Mouse (Mus musculus) C2C12 (cell line): ENCODE results near the gene Eif3c. TPM values are rescaled to one million over a fixed set of nuclear protein-coding genes. Genes with fewer than 3 reads are reported as not detected.

ENCODE experiments used
- H3K27me3 ChIP-seq: one replicate; pipeline ENCODE4 v1.6.1; 2011; ENCODE audit not compliant: control insufficient read depth, insufficient read depth, insufficient read length
- H3K36me3 ChIP-seq: one replicate; pipeline ENCODE4 v1.6.1; 2011; ENCODE audit not compliant: control insufficient read depth, insufficient read depth
- H3K4me3 ChIP-seq: one replicate; pipeline ENCODE4 v1.5.1; 2011; ENCODE audit warnings: mild to moderate bottlenecking, control low read depth; ENCODE audit not compliant: poor library complexity, insufficient read depth, severe bottlenecking
- H3K79me2 ChIP-seq: one replicate; pipeline ENCODE4 v1.6.1; 2011; ENCODE audit not compliant: control insufficient read depth, insufficient read depth
- H3K79me3 ChIP-seq: one replicate; pipeline ENCODE4 v1.6.1; 2011; ENCODE audit warnings: low read depth, control low read depth
- H3ac ChIP-seq: one replicate; pipeline ENCODE3; 2011; ENCODE audit warnings: low read depth; ENCODE audit not compliant: control insufficient read depth, insufficient read length
- CEBPB ChIP-seq: IDR thresholded peaks from one replicate; pipeline ENCODE4 v1.6.1; 2011; ENCODE audit warnings: low read depth, mild to moderate bottlenecking, control low read depth, moderate library complexity
- CTCF ChIP-seq: IDR thresholded peaks from one replicate; pipeline ENCODE4 v1.5.1; 2011; ENCODE audit not compliant: control insufficient read depth, insufficient read depth, insufficient read length
- FOSL1 ChIP-seq: IDR thresholded peaks from one replicate; pipeline ENCODE4 v1.8.0; 2011; ENCODE audit warnings: mild to moderate bottlenecking, low read length; ENCODE audit not compliant: poor library complexity, insufficient read depth, severe bottlenecking
- MAX ChIP-seq: IDR thresholded peaks from one replicate; pipeline ENCODE4 v1.6.1; 2011; ENCODE audit warnings: mild to moderate bottlenecking, control low read depth
- MYOD1 ChIP-seq: IDR thresholded peaks from one replicate; pipeline ENCODE4 v1.6.1; 2011; ENCODE audit warnings: low read depth; ENCODE audit not compliant: control insufficient read depth, insufficient read length
- MYOG ChIP-seq: IDR thresholded peaks from one replicate; pipeline ENCODE4 v1.6.1; 2011; ENCODE audit not compliant: control insufficient read depth, insufficient read length; ENCODE audit errors: extremely low read depth
- USF1 ChIP-seq: IDR thresholded peaks from one replicate; pipeline ENCODE4 v1.6.1; 2011; ENCODE audit warnings: low read depth, mild to moderate bottlenecking, control low read depth, moderate library complexity
- polyA plus RNA-seq: library from polyadenylated mRNA; unstranded; fragments of >200 nt; fragmentation: generic; extraction: Trizol; gene quantifications from one replicate; pipeline ENCODE4 v1.2.1, GENCODE M21; 2012; ENCODE audit warnings: missing spikeins

Eif3c gene
- polyA plus RNA-seq, 1 experiment = 228 TPM

GRCm38 (mm10) chr7:126601896-126602295 lies 35.7 kb upstream of the Eif3c start:
- H3K36me3 ChIP-seq = no peaks in the 10 kb centered on the region
- H3K4me3 ChIP-seq = no peak overlapping the region
- H3K79me3 ChIP-seq = no peaks in the 10 kb centered on the region
- no peaks in the 10 kb centered on the region for H3K27me3 ChIP-seq
- H3ac ChIP-seq = no peak overlapping the region
- TF ChIP-seq CTCF (no peak), MYOD1 (no peak), CEBPB (no peak), MYOG (no peak), USF1 (no peak), MAX (no peak), FOSL1 (no peak)
- no peaks in the 10 kb centered on the region for H3K79me2 ChIP-seq

DNA sequence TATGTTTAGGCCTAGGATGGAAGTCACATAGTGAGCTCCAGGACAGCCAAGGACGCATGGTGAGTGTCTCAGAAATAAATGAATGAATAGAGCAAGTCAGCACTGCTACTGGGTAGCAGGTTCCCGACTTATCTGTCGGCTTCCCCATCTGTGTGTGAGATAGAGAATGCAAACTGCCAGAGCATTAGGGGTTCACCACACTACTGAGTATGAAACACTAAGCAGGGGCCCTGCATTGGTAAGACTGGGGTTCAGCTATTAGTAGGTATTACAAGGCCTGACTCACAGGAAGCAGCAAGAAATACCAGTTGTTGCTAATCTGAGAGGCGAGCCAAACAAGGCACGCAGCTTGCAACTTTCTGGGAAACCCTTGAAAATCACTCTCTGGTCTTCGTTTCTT lies 32.7 kb upstream of the Eif3c start:
- Histone ChIP-seq H3ac (no peak overlapping the region), H3K27me3 (peaks cover 7% of the 10 kb centered on the region), H3K79me2 (no peaks in the 10 kb centered on the region), H3K36me3 (no peaks in the 10 kb centered on the region), H3K4me3 (no peak overlapping the region), H3K79me3 (no peaks in the 10 kb centered on the region)
- no peak for TF ChIP-seq CTCF
- TF ChIP-seq MAX = no peak
- no peak for TF ChIP-seq USF1
- no peak for TF ChIP-seq CEBPB

GRCm38 (mm10) chr7:126596414-126596813 lies 30.2 kb upstream of the Eif3c start:
- no peaks in the 10 kb centered on the region for H3K79me3 ChIP-seq
- H3K79me2 ChIP-seq = no peaks in the 10 kb centered on the region

DNA sequence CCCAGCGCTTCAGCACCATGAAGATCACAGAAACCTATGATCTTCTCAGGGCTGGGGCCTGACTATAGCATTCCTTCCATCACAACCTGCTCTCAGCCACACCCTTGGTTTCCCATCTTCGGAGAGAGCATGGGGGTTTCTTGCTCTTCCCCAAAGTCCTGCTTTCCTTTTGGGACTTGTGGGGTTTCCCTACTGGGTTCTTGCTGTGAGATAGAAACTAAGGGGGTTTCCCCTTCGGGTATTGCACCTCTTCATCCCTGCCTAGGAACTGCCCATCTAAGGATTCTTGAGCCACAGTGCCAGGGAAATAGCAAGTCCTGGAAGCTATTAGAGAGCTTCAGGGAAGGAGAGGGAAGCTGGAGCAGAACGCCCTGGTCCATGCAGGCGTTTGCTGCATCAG lies 29.7 kb upstream of the Eif3c start:
- Histone ChIP-seq H3K79me2 (no peaks in the 10 kb centered on the region), H3ac (no peak overlapping the region), H3K79me3 (no peaks in the 10 kb centered on the region), H3K4me3 (no peak overlapping the region), H3K36me3 (no peaks in the 10 kb centered on the region), H3K27me3 (peaks cover 7% of the 10 kb centered on the region)
- no peak for TF ChIP-seq MYOD1
- TF ChIP-seq MAX = no peak
- TF ChIP-seq MYOG = no peak
- no peak for TF ChIP-seq CTCF
- no peak for TF ChIP-seq CEBPB
- TF ChIP-seq USF1 = no peak
- no peak for TF ChIP-seq FOSL1

More at GRCm38 (mm10) chr7:126596414-126596813, 30.2 kb upstream of the Eif3c start:
- Histone ChIP-seq H3K27me3 (peaks cover 7% of the 10 kb centered on the region), H3K4me3 (no peak overlapping the region), H3K36me3 (no peaks in the 10 kb centered on the region), H3ac (no peak overlapping the region)
- TF ChIP-seq MYOD1 (no peak), MYOG (no peak), CEBPB (no peak)

DNA sequence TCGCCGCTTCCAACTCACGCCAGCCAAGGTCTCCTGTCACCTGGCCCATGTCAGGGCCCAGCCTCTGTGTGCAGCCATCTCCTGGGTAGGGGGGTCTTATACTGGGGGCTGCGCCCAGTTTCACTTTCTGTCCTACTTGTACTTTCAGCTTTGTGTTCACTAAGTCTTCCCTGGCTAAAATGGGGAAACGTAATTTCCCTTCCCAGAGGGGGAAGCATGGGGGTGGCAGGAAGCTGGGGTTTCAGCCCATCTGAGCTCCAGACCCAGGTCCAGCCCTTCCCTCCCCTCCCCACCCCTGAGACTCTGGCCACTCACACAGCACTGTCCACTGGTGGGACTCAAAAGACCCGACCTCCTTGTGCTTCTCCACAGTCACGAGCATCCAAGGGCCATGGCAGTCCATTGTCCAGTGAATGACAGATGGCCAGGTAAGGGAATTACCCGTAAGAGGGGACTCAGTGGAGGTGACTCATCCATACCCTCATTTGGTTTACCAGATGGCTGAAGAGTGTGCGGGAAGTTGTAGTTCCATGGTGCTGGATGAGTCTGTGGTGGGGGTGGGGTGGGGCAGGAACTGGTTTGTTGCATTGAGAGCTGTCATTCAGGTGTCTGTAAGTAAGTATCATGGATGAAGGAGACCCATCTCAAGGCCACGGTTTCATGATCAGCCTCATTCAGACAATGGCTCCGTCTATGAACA lies 28.8 kb upstream of the Eif3c start, which contains the start of gene Il27:
Il27 (minus strand) TSS at position 80 of the 700 bp plus-strand sequence.
- Histone ChIP-seq H3ac (no peak within 1 kb of the TSS), H3K79me3 (no peaks in the 10 kb centered on the region), H3K79me2 (no peaks in the 10 kb centered on the region), H3K4me3 (no peak within 1 kb of the TSS), H3K27me3 (peaks cover 7% of the 10 kb centered on the region), H3K36me3 (no peaks in the 10 kb centered on the region)
- TF ChIP-seq CEBPB (no peak), MYOD1 (no peak), FOSL1 (no peak), MYOG (no peak)

DNA sequence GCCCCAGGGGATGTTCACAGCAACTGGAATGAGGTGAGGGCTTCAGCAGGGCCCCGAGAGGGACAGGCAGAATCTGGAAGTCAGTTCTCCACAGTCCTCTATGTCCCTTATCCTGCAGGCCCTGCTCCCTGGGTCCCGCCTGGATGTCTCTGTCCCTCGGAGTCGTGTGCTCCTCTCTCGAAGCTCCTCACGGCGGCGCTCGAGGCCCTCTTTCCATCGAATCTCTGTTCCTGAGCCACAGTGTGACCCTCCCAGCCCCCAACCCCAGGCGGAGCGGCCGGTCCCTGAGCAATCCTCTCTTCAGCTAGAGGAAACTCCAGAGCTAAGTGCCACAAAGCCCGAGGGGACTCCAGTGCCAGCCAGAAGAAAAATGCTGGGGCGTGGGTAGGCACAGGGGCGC lies 21.6 kb upstream of the Eif3c start:
- Histone ChIP-seq H3K36me3 (no peaks in the 10 kb centered on the region), H3ac (no peak overlapping the region), H3K79me3 (no peaks in the 10 kb centered on the region), H3K27me3 (no peaks in the 10 kb centered on the region), H3K79me2 (no peaks in the 10 kb centered on the region), H3K4me3 (no peak overlapping the region)
- TF ChIP-seq CTCF = peak; percentile 36
- TF ChIP-seq CEBPB = no peak
